Mouse (Mus musculus) neutrophil, adult 59 days (primary cell): Measurements from ENCODE around the gene Defa21. TPM values are rescaled to one million over a fixed set of nuclear protein-coding genes. Genes with fewer than 3 reads are reported as not detected.

Experiments used
- total RNA-seq, 2 experiments: library from RNA; stranded (reverse); gene quantifications; 1 replicate in 1 of 2; 2 replicates in 1 of 2; pipeline ENCODE4 v1.2.4; 2023

Gene Defa21
- not detected for total RNA-seq

DNA sequence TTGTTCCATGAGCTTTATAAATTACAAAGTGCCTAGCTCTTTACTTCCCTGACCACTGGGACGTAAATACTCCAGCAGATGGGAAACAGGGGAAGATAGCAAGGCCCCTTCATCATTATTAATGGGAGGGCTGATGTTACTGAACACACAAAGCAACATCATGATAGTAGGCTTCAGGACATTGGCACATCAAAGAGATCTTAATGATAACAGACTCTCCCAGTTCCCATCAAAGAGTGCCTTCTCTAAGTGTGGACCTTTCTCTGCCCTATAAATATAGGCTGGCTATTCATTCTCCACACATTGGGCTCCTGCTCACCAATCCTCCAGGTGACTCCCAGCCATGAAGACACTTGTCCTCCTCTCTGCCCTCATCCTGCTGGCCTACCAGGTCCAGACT lies at the start of gene Defa21:
TSS of gene Defa21 (plus strand) at position 301 of the 400 bp plus-strand sequence.

DNA sequence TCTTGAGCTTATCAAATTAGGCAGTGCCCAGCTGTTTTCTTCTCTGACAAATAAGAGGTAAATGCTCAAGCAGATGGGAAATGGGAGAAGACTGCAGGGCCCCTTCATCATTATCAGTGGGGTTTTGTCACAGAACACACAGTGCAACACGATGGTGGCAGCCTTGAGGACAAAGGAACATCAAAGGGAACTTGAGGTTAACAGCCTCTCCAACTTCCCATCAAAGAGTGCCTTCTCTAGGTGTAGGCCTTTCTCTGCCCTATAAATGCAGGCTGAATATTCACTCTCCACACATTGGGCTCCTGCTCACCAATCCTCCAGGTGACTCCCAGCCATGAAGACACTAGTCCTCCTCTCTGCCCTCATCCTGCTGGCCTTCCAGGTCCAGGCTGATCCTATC lies 29.4 kb downstream of the Defa21 start, which contains the start of gene Defa23:
TSS of gene Defa23 (plus strand) at position 301 of the 400 bp plus-strand sequence.

GRCm38 (mm10) chr8:21064738-21065137 lies 39.4 kb downstream of the Defa21 start, which contains the start of gene Defa35:
Defa35 (plus strand) TSS chr8:21065038.

Other genes with a start within 250 kb of the Defa21 start
- gene Defb33, start 132.9 kb upstream of the Defa21 start, total RNA-seq, result not detected
- gene Gm15056, start 122.9 kb upstream of the Defa21 start, total RNA-seq, result not detected
- gene Gm6040, start 103.5 kb upstream of the Defa21 start, total RNA-seq, result not detected
- not detected for gene AY761185, start 80.8 kb upstream of the Defa21 start, total RNA-seq
- gene Defa23, start 29.5 kb downstream of the Defa21 start, total RNA-seq, result not detected
- gene Defa35, start 39.5 kb downstream of the Defa21 start, total RNA-seq, result not detected
- not detected for gene Defa25, start 58.9 kb downstream of the Defa21 start, total RNA-seq
- not detected for gene Gm14851, start 70.5 kb downstream of the Defa21 start, total RNA-seq
- not detected for gene Defa30, start 109.1 kb downstream of the Defa21 start, total RNA-seq
- gene Defa22, start 136.7 kb downstream of the Defa21 start, total RNA-seq, result not detected
- gene Defa31, start 166.1 kb downstream of the Defa21 start, total RNA-seq, result not detected
- gene Gm15293, start 176.0 kb downstream of the Defa21 start, total RNA-seq, result not detected
- gene Gm15292, start 224.2 kb downstream of the Defa21 start, total RNA-seq, result not detected